Mouse (Mus musculus) stomach, embryonic 15.5 days (tissue): ENCODE measurements around the gene Ap5s1. TPM values are rescaled to one million over a fixed set of nuclear protein-coding genes. Genes with fewer than 3 reads are reported as not detected.
A peak's percentile ranks its signal among the peaks of the same experiment; 100 is the strongest.

Experiments
- ATAC-seq: fragments of 200-750 bp; cut with Nextera tagmentation; 2 replicates; pipeline ENCODE4 v1.8.0; 2017; ENCODE audit warnings: low read depth, moderate number of reproducible peaks, moderate TSS enrichment; ENCODE audit not compliant: insufficient read depth, low FRiP score
- H3K27ac ChIP-seq: fragments of 300-500 bp; sonication (generic); 2 replicates; pipeline ENCODE4 v1.5.1; 2015; ENCODE audit warnings: mild to moderate bottlenecking, inconsistent platforms
- H3K27me3 ChIP-seq: fragments of 300-500 bp; sonication (generic); replicated peaks from 2 replicates; pipeline ENCODE4 v1.6.1; 2015; ENCODE audit warnings: inconsistent platforms
- H3K36me3 ChIP-seq: fragments of 300-500 bp; sonication (generic); 2 replicates; pipeline ENCODE4 v1.6.1; 2015; ENCODE audit warnings: inconsistent platforms
- H3K4me1 ChIP-seq: fragments of 300-500 bp; sonication (generic); 2 replicates; pipeline ENCODE4 v1.6.1; 2015; ENCODE audit warnings: inconsistent platforms
- H3K4me2 ChIP-seq: fragments of 300-500 bp; sonication (generic); 2 replicates; pipeline ENCODE4 v1.6.1; 2015; ENCODE audit warnings: mild to moderate bottlenecking, inconsistent platforms
- H3K4me3 ChIP-seq: fragments of 300-500 bp; sonication (generic); replicated peaks from 2 replicates; pipeline ENCODE4 v1.5.1; 2015; ENCODE audit warnings: inconsistent platforms
- H3K9ac ChIP-seq: fragments of 300-500 bp; sonication (generic); 2 replicates; pipeline ENCODE4 v1.6.1; 2015; ENCODE audit warnings: inconsistent platforms
- H3K9me3 ChIP-seq: fragments of 300-500 bp; sonication (generic); 2 replicates; pipeline ENCODE4 v1.6.1; 2016; ENCODE audit warnings: inconsistent platforms
- WGBS: fragments of 180-500 bp; shearing (Covaris S2); methylation state at CpG from one replicate; pipeline ENCODE4 v1.1.7; 2015; 5-methylcytosine and 5-hydroxymethylcytosine counted together
- polyA plus RNA-seq: library from polyadenylated mRNA; unstranded; fragments of >200 nt; fragmentation: Nextera tagmentation; extraction: Ambion mirVana; gene quantifications from 2 replicates; pipeline ENCODE4 v1.2.1, GENCODE M21; 2015

The Ap5s1 gene
- polyA plus RNA-seq, 1 experiment from 2014 or later = 23.7 TPM

GRCm38 (mm10) chr2:131175286-131175944 lies 31.5 kb upstream of the Ap5s1 start:
- Histone ChIP-seq H3K27ac (peak overlapping the region; percentile 81), H3K4me1 (peaks cover 51% of the 10 kb centered on the region), H3K4me2 (peak overlapping the region; percentile 76; the same call in 1 of the 2 replicates), H3K9me3 (no peaks in the 10 kb centered on the region), H3K36me3 (0 out of 2 replicates have a peak, but pooled peaks cover 3% of the 10 kb centered on the region), H3K27me3 (peaks cover 13% of the 10 kb centered on the region), H3K9ac (no peak overlapping the region), H3K4me3 (no peak overlapping the region)
- 61% methylated on average over 3 of the region's 3 CpGs for WGBS
- no peak for ATAC-seq

GRCm38 (mm10) chr2:131175945-131176309 lies 31.0 kb upstream of the Ap5s1 start:
- H3K9ac ChIP-seq = no peak overlapping the region
- 0 out of 2 replicates have a peak, but pooled peaks cover 3% of the 10 kb centered on the region for H3K36me3 ChIP-seq
- peaks cover 13% of the 10 kb centered on the region for H3K27me3 ChIP-seq
- H3K4me2 ChIP-seq = peak overlapping the region; percentile 76
- WGBS = 76% methylated on average over 1 of the region's 1 CpGs
- H3K4me3 ChIP-seq = no peak overlapping the region; the same call in 1 of the 2 replicates
- peak overlapping the region; percentile 81 for H3K27ac ChIP-seq
- no peak for ATAC-seq
- H3K9me3 ChIP-seq = no peaks in the 10 kb centered on the region
- peaks cover 49% of the 10 kb centered on the region for H3K4me1 ChIP-seq

- peak overlapping the region; percentile 81 for H3K27ac ChIP-seq
- WGBS = 65% methylated on average over 5 of the region's 5 CpGs
- H3K9me3 ChIP-seq = no peaks in the 10 kb centered on the region
- no peak overlapping the region for H3K9ac ChIP-seq
- peak overlapping the region; percentile 76 for H3K4me2 ChIP-seq
- H3K36me3 ChIP-seq = 0 out of 2 replicates have a peak, but pooled peaks cover 3% of the 10 kb centered on the region
- peaks cover 11% of the 10 kb centered on the region for H3K27me3 ChIP-seq
- ATAC-seq = peak; percentile 74
- peak overlapping the region; percentile 83 for H3K4me3 ChIP-seq
- H3K4me1 ChIP-seq = peaks cover 43% of the 10 kb centered on the region
These were observed 30.4 kb upstream of the Ap5s1 start for GRCm38 (mm10) chr2:131176491-131176890.

- no peaks in the 10 kb centered on the region for H3K27me3 ChIP-seq
- 0 out of 2 replicates have a peak, but pooled peaks cover 3% of the 10 kb centered on the region for H3K36me3 ChIP-seq
- H3K9me3 ChIP-seq = no peaks in the 10 kb centered on the region
- peak overlapping the region; percentile 81 for H3K27ac ChIP-seq
- peak overlapping the region; percentile 83 for H3K4me3 ChIP-seq
- 70% methylated on average over 9 of the region's 9 CpGs for WGBS
- peak overlapping the region; percentile 76 for H3K4me2 ChIP-seq
- H3K4me1 ChIP-seq = peaks cover 40% of the 10 kb centered on the region
- ATAC-seq = no peak
- H3K9ac ChIP-seq = peak overlapping the region; percentile 92; the same call in 1 of the 2 replicates
These were observed 28.9 kb upstream of the Ap5s1 start for GRCm38 (mm10) chr2:131177932-131178331.

- ATAC-seq = no peak
- Histone ChIP-seq H3K4me2 (peak overlapping the region; percentile 76), H3K36me3 (0 out of 2 replicates have a peak, but pooled peaks cover 3% of the 10 kb centered on the region), H3K9ac (peak overlapping the region; percentile 92), H3K4me1 (peaks cover 40% of the 10 kb centered on the region), H3K4me3 (peak overlapping the region; percentile 83), H3K27me3 (no peaks in the 10 kb centered on the region), H3K27ac (peak overlapping the region; percentile 95), H3K9me3 (no peaks in the 10 kb centered on the region)
- 27% methylated on average over 26 of the region's 26 CpGs for WGBS
These were observed 28.0 kb upstream of the Ap5s1 start for GRCm38 (mm10) chr2:131178828-131179245.

- H3K4me3 ChIP-seq = peak overlapping the region; percentile 83
- ATAC-seq = peak; percentile 40
- no peaks in the 10 kb centered on the region for H3K9me3 ChIP-seq
- no peaks in the 10 kb centered on the region for H3K27me3 ChIP-seq
- H3K27ac ChIP-seq = peak overlapping the region; percentile 95
- under 1% methylated on average over 67 of the region's 67 CpGs for WGBS
- H3K4me2 ChIP-seq = peak overlapping the region; percentile 76
- peak overlapping the region; percentile 92 for H3K9ac ChIP-seq
- peaks cover 37% of the 10 kb centered on the region for H3K4me1 ChIP-seq
- H3K36me3 ChIP-seq = 0 out of 2 replicates have a peak, but pooled peaks cover 3% of the 10 kb centered on the region
These were observed 27.5 kb upstream of the Ap5s1 start for GRCm38 (mm10) chr2:131179246-131179886.

GRCm38 (mm10) chr2:131179990-131180587 lies 26.8 kb upstream of the Ap5s1 start, which contains the start of gene Cenpb:
Gene Cenpb (minus strand): TSS chr2:131180067.
- no peaks in the 10 kb centered on the region for H3K27me3 ChIP-seq
- H3K4me2 ChIP-seq = peak within 1 kb of the TSS; percentile 76
- peak within 1 kb of the TSS; percentile 92 for H3K9ac ChIP-seq
- H3K9me3 ChIP-seq = no peaks in the 10 kb centered on the region
- 0 out of 2 replicates have a peak, but pooled peaks cover 3% of the 10 kb centered on the region for H3K36me3 ChIP-seq
- 3% methylated on average over 34 of the region's 57 CpGs for WGBS
- ATAC-seq = peak; percentile 80
- peaks cover 34% of the 10 kb centered on the region for H3K4me1 ChIP-seq
- peak within 1 kb of the TSS; percentile 83 for H3K4me3 ChIP-seq
- peak within 1 kb of the TSS; percentile 95 for H3K27ac ChIP-seq

- H3K9me3 ChIP-seq = no peaks in the 10 kb centered on the region
- H3K36me3 ChIP-seq = peaks cover 2% of the 10 kb centered on the region; the same call in 1 of the 2 replicates
- ATAC-seq = no peak; the same call in 1 of the 2 replicates
- peaks cover 36% of the 10 kb centered on the region for H3K4me1 ChIP-seq
- peak overlapping the region; percentile 82 for H3K27ac ChIP-seq
- H3K27me3 ChIP-seq = no peaks in the 10 kb centered on the region
- H3K4me2 ChIP-seq = peak overlapping the region; percentile 87
- 0 out of 2 replicates have a peak overlapping the region, but pooled peaks have one; percentile 10 for H3K9ac ChIP-seq
- under 1% methylated on average over 14 of the region's 14 CpGs for WGBS
- peak overlapping the region; percentile 75 for H3K4me3 ChIP-seq
These were observed 20.5 kb upstream of the Ap5s1 start for GRCm38 (mm10) chr2:131186343-131186742.

GRCm38 (mm10) chr2:131186771-131187601 lies 19.9 kb upstream of the Ap5s1 start, which contains the start of the genes Cdc25b and Spef1:
Gene Cdc25b (plus strand): TSS chr2:131186949.
Gene Spef1 (minus strand): TSS chr2:131187282.
- Histone ChIP-seq H3K4me3 (peak within 1 kb of the TSS; percentile 75), H3K27me3 (no peaks in the 10 kb centered on the region), H3K27ac (peak within 1 kb of the TSS; percentile 83), H3K4me2 (peak within 1 kb of the TSS; percentile 87), H3K9ac (peak within 1 kb of the TSS; percentile 62), H3K36me3 (peaks cover 7% of the 10 kb centered on the region; the same call in 1 of the 2 replicates), H3K4me1 (peaks cover 36% of the 10 kb centered on the region), H3K9me3 (no peaks in the 10 kb centered on the region)
- ATAC-seq = peak; percentile 94
- under 1% methylated on average over 43 of the region's 43 CpGs for WGBS

- Histone ChIP-seq H3K9me3 (no peaks in the 10 kb centered on the region), H3K4me3 (peak overlapping the region; percentile 75), H3K4me2 (peak overlapping the region; percentile 87), H3K36me3 (peaks cover 9% of the 10 kb centered on the region; the same call in 1 of the 2 replicates), H3K9ac (peak overlapping the region; percentile 62), H3K27me3 (no peaks in the 10 kb centered on the region), H3K27ac (peak overlapping the region; percentile 83; the same call in 1 of the 2 replicates), H3K4me1 (peaks cover 36% of the 10 kb centered on the region)
- WGBS = 16% methylated on average over 3 of the region's 3 CpGs
- ATAC-seq = no peak
These were observed 19.3 kb upstream of the Ap5s1 start for GRCm38 (mm10) chr2:131187602-131187922.

GRCm38 (mm10) chr2:131188311-131188710 lies 18.6 kb upstream of the Ap5s1 start:
- Histone ChIP-seq H3K9ac (no peak overlapping the region), H3K4me2 (peak overlapping the region; percentile 87; the same call in 1 of the 2 replicates), H3K4me3 (no peak overlapping the region)

More at GRCm38 (mm10) chr2:131188311-131188710, 18.6 kb upstream of the Ap5s1 start:
- H3K27ac ChIP-seq = no peak overlapping the region
- H3K36me3 ChIP-seq = peaks cover 17% of the 10 kb centered on the region
- no peak for ATAC-seq
- peaks cover 36% of the 10 kb centered on the region for H3K4me1 ChIP-seq
- WGBS = 92% methylated on average over 5 of the region's 5 CpGs
- no peaks in the 10 kb centered on the region for H3K9me3 ChIP-seq
- no peaks in the 10 kb centered on the region for H3K27me3 ChIP-seq
